Mouse (Mus musculus) adrenal gland, postnatal 25 days (tissue): ENCODE results near the gene Trappc1. TPM values are rescaled to one million over a fixed set of nuclear protein-coding genes. Genes with fewer than 3 reads are reported as not detected.
A peak's percentile ranks its signal among the peaks of the same experiment; 100 is the strongest.
"Not testable (repeated sequence)": the region's sequence is repeated elsewhere in the genome, so short reads cannot be mapped to it uniquely, and the experiment has no call there.

Source experiments
- DNase-seq: peaks from one replicate; pipeline ENCODE4 v3.0.0; 2021; ENCODE audit warnings: mixed read lengths
- long read RNA-seq: library from polyadenylated mRNA; stranded (forward); transcript quantifications from one replicate; pipeline ENCODE4 v2.0.0, GENCODE M21; 2021
- total RNA-seq: library from RNA; stranded (reverse); gene quantifications from 2 replicates; pipeline ENCODE4 v1.2.3, GENCODE M21; 2021

Trappc1 gene
- total RNA-seq: 80.8 and 86.2 TPM in 2 replicates
- long read RNA-seq, transcript Trappc1-202 (4 exons, 759 nt): minor isoform, 19 of 46 reads
- long read RNA-seq, transcript Trappc1-203 (5 exons, 751 nt): major isoform, 22 of 46 reads
- long read RNA-seq, partial matches to known transcripts: 0 of 46 reads
- long read RNA-seq, other reads (novel, unspliced or antisense): 5 of 46 reads

- peak; percentile 99 for DNase-seq
Measured at GRCm38 (mm10) chr11:69323667-69324111, at the start of gene Trappc1, which contains the start of gene Cntrob. Trappc1 (plus strand) TSS chr11:69323980. Cntrob (minus strand) TSS chr11:69323775.

- no peak for DNase-seq
Measured at GRCm38 (mm10) chr11:69275650-69276049, 48.1 kb upstream of the Trappc1 start.

- peak; percentile 34 for DNase-seq
Measured at GRCm38 (mm10) chr11:69276081-69276480, 47.7 kb upstream of the Trappc1 start.

- no peak for DNase-seq
Measured at GRCm38 (mm10) chr11:69277267-69277666, 46.5 kb upstream of the Trappc1 start.

GRCm38 (mm10) chr11:69291111-69291510 lies 32.7 kb upstream of the Trappc1 start:
- DNase-seq: no peak

- DNase-seq: no peak
Measured at GRCm38 (mm10) chr11:69295286-69295685, 28.5 kb upstream of the Trappc1 start.

GRCm38 (mm10) chr11:69297799-69298198 lies 26.0 kb upstream of the Trappc1 start:
- no peak for DNase-seq

GRCm38 (mm10) chr11:69298231-69298630 lies 25.5 kb upstream of the Trappc1 start:
- no peak for DNase-seq

GRCm38 (mm10) chr11:69302817-69303216 lies 21.0 kb upstream of the Trappc1 start:
- DNase-seq: no peak

GRCm38 (mm10) chr11:69305291-69305690 lies 18.5 kb upstream of the Trappc1 start:
- DNase-seq: no peak

GRCm38 (mm10) chr11:69306039-69306438 lies 17.7 kb upstream of the Trappc1 start:
- no peak for DNase-seq

GRCm38 (mm10) chr11:69311266-69311665 lies 12.5 kb upstream of the Trappc1 start:
- DNase-seq: no peak

- DNase-seq: no peak
Measured at GRCm38 (mm10) chr11:69316361-69316760, 7.4 kb upstream of the Trappc1 start.

- DNase-seq: not testable (repeated sequence)
Measured at GRCm38 (mm10) chr11:69318000-69318399, 5.8 kb upstream of the Trappc1 start.

GRCm38 (mm10) chr11:69321580-69321979 lies 2.2 kb upstream of the Trappc1 start:
- DNase-seq: no peak

- no peak for DNase-seq
Measured at GRCm38 (mm10) chr11:69322010-69322409, 1.8 kb upstream of the Trappc1 start.

GRCm38 (mm10) chr11:69322693-69323471 lies 898 bp upstream of the Trappc1 start:
- no peak for DNase-seq

- no peak for DNase-seq
Measured at GRCm38 (mm10) chr11:69324749-69325148, 969 bp downstream of the Trappc1 start.

- peak; percentile 82 for DNase-seq
Measured at GRCm38 (mm10) chr11:69325628-69326407, 2.0 kb downstream of the Trappc1 start, which contains the start of gene Kcnab3. Kcnab3 (plus strand) TSS chr11:69326258.

GRCm38 (mm10) chr11:69326408-69327156 lies 2.8 kb downstream of the Trappc1 start:
- DNase-seq: peak; percentile 41

GRCm38 (mm10) chr11:69327157-69327442 lies 3.3 kb downstream of the Trappc1 start:
- DNase-seq: peak; percentile 29

- DNase-seq: no peak
Measured at GRCm38 (mm10) chr11:69327648-69328047, 3.9 kb downstream of the Trappc1 start.
